8 mouse cellular contexts compared by ENCODE assay signal in the genomic region with DNA sequence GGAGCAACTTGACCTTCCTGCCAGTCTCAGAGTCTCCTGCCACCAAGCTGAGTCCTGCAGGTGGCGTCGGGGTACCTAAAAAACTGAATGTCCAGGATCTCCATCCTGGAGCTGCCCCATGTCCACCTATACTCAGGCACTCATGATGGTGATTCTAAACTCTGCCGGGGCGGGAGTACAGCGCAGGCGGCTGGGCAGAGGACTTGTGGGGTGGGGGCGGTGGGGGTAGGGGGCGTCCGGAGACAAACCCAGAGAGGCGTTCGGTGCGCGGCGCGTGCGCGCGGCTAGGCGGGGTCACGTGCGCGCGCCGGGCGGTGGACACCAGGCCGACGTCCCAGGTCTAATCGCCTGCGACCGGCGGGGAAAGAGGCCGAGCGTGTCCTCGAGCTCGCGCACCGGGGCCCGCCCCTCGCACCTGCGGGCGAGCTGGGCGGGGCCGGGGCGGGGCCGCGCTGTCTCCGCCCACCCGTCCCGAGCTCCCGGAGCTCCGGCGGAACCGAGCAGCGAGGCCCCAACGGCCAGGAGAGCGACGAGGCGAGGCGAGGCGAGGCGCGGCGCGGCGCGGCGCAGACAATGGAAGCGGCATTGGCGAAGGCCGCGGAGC. TPM values are rescaled to one million over a fixed set of nuclear protein-coding genes. Genes with fewer than 3 reads are reported as not detected.
DNase-seq lines count a peak whose midpoint lies in the region; ATAC-seq and TF ChIP-seq lines count a peak whose summit lies in the region.

A gene (plus strand): TSS at position 328 of the 604 bp plus-strand sequence.

- H3K4me3 ChIP-seq in E14TG2a.4 (replicated peaks; ENCODE audit: low read length), result peak within 1 kb of the TSS; percentile 84
- peak within 1 kb of the TSS; percentile 76 for H3K4me3 ChIP-seq in embryonic facial prominence, embryonic 11.5 days (ENCODE audit: low read depth, low read length)
- peak within 1 kb of the TSS; percentile 70 for H3K4me3 ChIP-seq in lung, embryonic 14.5 days (ENCODE audit: low read depth, low read length)

- DNase-seq in adrenal gland, adult 2 months, result peak; percentile 75
- peak; percentile 79 for DNase-seq in embryonic facial prominence, embryonic 11.5 days (ENCODE audit: low spot score)
- DNase-seq in heart, postnatal 14 days, result peak; percentile 46 to 53
- peak; percentile 79 to 87 for DNase-seq in kidney, postnatal 4 days
- peak; percentile 75 for DNase-seq in lung, embryonic 14.5 days
- DNase-seq in ovary, postnatal 36 days (ENCODE audit: low spot score), result peak; percentile 74

- H3K36me3 ChIP-seq in E14TG2a.4 (ENCODE audit: insufficient read depth, low read length), result peaks cover 23% of the 10 kb centered on the region
- no peaks in the 10 kb centered on the region for H3K36me3 ChIP-seq in embryonic facial prominence, embryonic 11.5 days (replicated peaks; ENCODE audit: control insufficient read depth, insufficient read depth, low read depth, low read length)
- H3K36me3 ChIP-seq in lung, embryonic 14.5 days (ENCODE audit: insufficient read depth), result no peaks in the 10 kb centered on the region

- no peaks in the 10 kb centered on the region for H3K9me3 ChIP-seq in E14TG2a.4 (ENCODE audit: low read length)
- no peaks in the 10 kb centered on the region for H3K9me3 ChIP-seq in embryonic facial prominence, embryonic 11.5 days (replicated peaks; ENCODE audit: control insufficient read depth, low read length)
- H3K9me3 ChIP-seq in lung, embryonic 14.5 days (ENCODE audit: low read depth, low read length), result no peaks in the 10 kb centered on the region

- intact Hi-C loops in heart, postnatal 14 days (cut with DNase I), result no loop called here

- peaks cover 88% of the 10 kb centered on the region for H3K4me1 ChIP-seq in E14TG2a.4 (replicated peaks; ENCODE audit: low read depth, low read length)
- 0 out of 2 replicates have a peak, but pooled peaks cover 2% of the 10 kb centered on the region for H3K4me1 ChIP-seq in embryonic facial prominence, embryonic 11.5 days (ENCODE audit: control insufficient read depth, insufficient read depth, low read length)
- H3K4me1 ChIP-seq in lung, embryonic 14.5 days (ENCODE audit: insufficient read depth), result peaks cover 6% of the 10 kb centered on the region; the same call in 1 of the 2 replicates

- 0 out of 2 replicates have a peak, but pooled peaks cover 4% of the 10 kb centered on the region for H3K27me3 ChIP-seq in E14TG2a.4 (ENCODE audit: insufficient read depth, low read length)
- H3K27me3 ChIP-seq in embryonic facial prominence, embryonic 11.5 days (ENCODE audit: control insufficient read depth, insufficient read depth, low read length), result no peaks in the 10 kb centered on the region
- no peaks in the 10 kb centered on the region for H3K27me3 ChIP-seq in lung, embryonic 14.5 days (ENCODE audit: insufficient read depth, low read length)

- ATAC-seq in embryonic facial prominence, embryonic 11.5 days (replicated peaks; ENCODE audit: insufficient number of reproducible peaks, low FRiP score, low TSS enrichment, low read depth), result peak; percentile 49
- ATAC-seq in lung, embryonic 14.5 days (ENCODE audit: insufficient read depth), result peak; percentile 74
- no peak for ATAC-seq in erythroid progenitor cell, adult 5-6 weeks (replicated peaks; ENCODE audit: low FRiP score, poor library complexity, severe bottlenecking)

- peak within 1 kb of the TSS; percentile 96 for H3K4me2 ChIP-seq in embryonic facial prominence, embryonic 11.5 days (ENCODE audit: low read depth, low read length)
- H3K4me2 ChIP-seq in lung, embryonic 14.5 days, result peak within 1 kb of the TSS; percentile 98

- 0% methylated on average over 38 of the region's 71 CpGs for WGBS in embryonic facial prominence, embryonic 11.5 days
- WGBS in lung, embryonic 14.5 days, result under 1% methylated on average over 67 of the region's 71 CpGs

- no peak for TF ChIP-seq CTCF in E14TG2a.4 (conservative IDR thresholded peaks at IDR 0.05; ENCODE audit: low read length)
- TF ChIP-seq CTCF in lung, embryonic 14.5 days (IDR thresholded peaks at IDR 0.05; ENCODE audit: low read depth), result peak; percentile 26; the same call in 1 of the 2 replicates

- H3K27ac ChIP-seq in embryonic facial prominence, embryonic 11.5 days (replicated peaks; ENCODE audit: low read depth, low read length), result peak within 1 kb of the TSS; percentile 47
- peak within 1 kb of the TSS; percentile 72 for H3K27ac ChIP-seq in lung, embryonic 14.5 days (ENCODE audit: low read depth)

- H3K9ac ChIP-seq in embryonic facial prominence, embryonic 11.5 days (replicated peaks; ENCODE audit: low read length), result peak within 1 kb of the TSS; percentile 92
- H3K9ac ChIP-seq in lung, embryonic 14.5 days, result peak within 1 kb of the TSS; percentile 77

RNA-seq across cellular contexts. Expression of the gene that starts here (rescaled TPM):
- 10 to 100 TPM; 23.3 to 45.5 TPM for total RNA-seq in adrenal gland, adult 2 months (2021)
- 56.8 and 73.5 TPM in 2 replicates for polyA plus RNA-seq in adrenal gland, adult 2 months (2012; rRNA removed)
- 41.7 and 44.8 TPM in 2 replicates for polyA plus RNA-seq in embryonic facial prominence, embryonic 11.5 days (2014; fragmentation: Nextera tagmentation; extraction: Ambion mirVana)
- 10 to 100 TPM; 14.5 to 18.2 TPM for total RNA-seq in heart, postnatal 14 days (2021)
- polyA plus RNA-seq in lung, embryonic 14.5 days (2014; fragmentation: Nextera tagmentation; extraction: Ambion mirVana), result 34.3 and 34.7 TPM in 2 replicates
- total RNA-seq in erythroid progenitor cell, adult 5-6 weeks (2015; ENCODE audit: low replicate concordance), result 0.36 and 0.84 TPM in 2 replicates
- 0.90 and 0.98 TPM in 2 replicates for total RNA-seq in erythroid progenitor cell, adult 5-6 weeks (2017; ENCODE audit: low replicate concordance)

Comparison
In these comparisons a context has a peak if more than half of its experiments do, and no peak if none do; other contexts are left out.
1. RNA of the gene that starts here (total RNA-seq): 23.3 to 45.5 TPM in adrenal gland, adult 2 months and 14.5 to 18.2 TPM in heart, postnatal 14 days; 0.36 to 0.98 TPM in erythroid progenitor cell, adult 5-6 weeks; every median in the first group is over 4 times any median in the second.
2. Peak in every context shown above with its lines, with median percentiles within 50 percentile points of each other: H3K4me3 ChIP-seq and DNase-seq.